Comparison of ENCODE assay signal across 8 mouse cellular contexts in genomic region chr17:27071630-27072029, GRCm38 (mm10). TPM values are rescaled to one million over a fixed set of nuclear protein-coding genes. Genes with fewer than 3 reads are reported as not detected.
DNase-seq lines count a peak whose midpoint lies in the region; ATAC-seq and TF ChIP-seq lines count a peak whose summit lies in the region.

No protein-coding gene starts in this region.

- H3K4me2 ChIP-seq in hindbrain, postnatal 0 days (ENCODE audit: low read depth, low read length), result no peak overlapping the region
- H3K4me2 ChIP-seq in hindbrain, embryonic 14.5 days (replicated peaks), result no peak overlapping the region

- peak; percentile 52 for DNase-seq in hindbrain, postnatal 0 days (ENCODE audit: low spot score)
- DNase-seq in hindbrain, embryonic 14.5 days (ENCODE audit: low spot score), result no peak
- DNase-seq in A20 (ENCODE audit: low read depth, low spot score) (peak; percentile 58), NIH3T3 (ENCODE audit: low read depth) (peak; percentile 29)
- peak; percentile 66 for DNase-seq in embryonic facial prominence, embryonic 10.5 days (ENCODE audit: low spot score)
- DNase-seq in thymus, postnatal 0 days (ENCODE audit: low spot score), result peak; percentile 61
- no peak for DNase-seq in heart, postnatal 25 days (ENCODE audit: low spot score)
- no peak for DNase-seq in frontal cortex, postnatal 36 days (ENCODE audit: low spot score in 2 of 2)

- H3K9ac ChIP-seq in hindbrain, postnatal 0 days (replicated peaks; ENCODE audit: low read length), result no peak overlapping the region
- no peak overlapping the region for H3K9ac ChIP-seq in hindbrain, embryonic 14.5 days

- peaks cover 7% of the 10 kb centered on the region; the same call in 1 of the 2 replicates for H3K4me1 ChIP-seq in hindbrain, postnatal 0 days (ENCODE audit: insufficient read depth, low read length)
- no peaks in the 10 kb centered on the region for H3K4me1 ChIP-seq in hindbrain, embryonic 14.5 days (replicated peaks; ENCODE audit: control insufficient read depth, insufficient read depth, low read length)
- peaks cover 33% of the 10 kb centered on the region for H3K4me1 ChIP-seq in embryonic facial prominence, embryonic 10.5 days

- ATAC-seq in hindbrain, postnatal 0 days, result 0 out of 2 replicates have a peak, but pooled peaks have one; percentile 33
- no peak for ATAC-seq in hindbrain, embryonic 14.5 days (ENCODE audit: low FRiP score)

- intact Hi-C loops in heart, postnatal 25 days (cut with DNase I), result no loop called here

- no peaks in the 10 kb centered on the region for H3K36me3 ChIP-seq in hindbrain, postnatal 0 days (ENCODE audit: insufficient read depth, low read length)
- H3K36me3 ChIP-seq in hindbrain, embryonic 14.5 days (replicated peaks; ENCODE audit: control insufficient read depth, insufficient read depth), result no peaks in the 10 kb centered on the region
- no peaks in the 10 kb centered on the region for H3K36me3 ChIP-seq in embryonic facial prominence, embryonic 10.5 days (replicated peaks)

- H3K27me3 ChIP-seq in hindbrain, postnatal 0 days (ENCODE audit: insufficient read depth, low read length), result no peaks in the 10 kb centered on the region
- H3K27me3 ChIP-seq in hindbrain, embryonic 14.5 days (ENCODE audit: control insufficient read depth, insufficient read depth, low read length), result no peaks in the 10 kb centered on the region
- no peaks in the 10 kb centered on the region for H3K27me3 ChIP-seq in embryonic facial prominence, embryonic 10.5 days (replicated peaks; ENCODE audit: low read depth, poor library complexity, severe bottlenecking)

- H3K27ac ChIP-seq in hindbrain, postnatal 0 days, result no peak overlapping the region
- H3K27ac ChIP-seq in hindbrain, embryonic 14.5 days, result no peak overlapping the region
- no peak overlapping the region for H3K27ac ChIP-seq in embryonic facial prominence, embryonic 10.5 days (replicated peaks)

- H3K9me3 ChIP-seq in hindbrain, postnatal 0 days (ENCODE audit: low read length), result no peaks in the 10 kb centered on the region
- H3K9me3 ChIP-seq in hindbrain, embryonic 14.5 days (ENCODE audit: control insufficient read depth, low read length), result no peaks in the 10 kb centered on the region
- H3K9me3 ChIP-seq in embryonic facial prominence, embryonic 10.5 days, result no peaks in the 10 kb centered on the region

- WGBS in hindbrain, postnatal 0 days, result 27% methylated on average over 6 of the region's 6 CpGs
- 44% methylated on average over 6 of the region's 6 CpGs for WGBS in hindbrain, embryonic 14.5 days
- 49% methylated on average over 6 of the region's 6 CpGs for WGBS in embryonic facial prominence, embryonic 10.5 days

- TF ChIP-seq CTCF in hindbrain, postnatal 0 days (IDR thresholded peaks at IDR 0.05; ENCODE audit: low read depth), result peak; percentile 71

- no peak overlapping the region for H3K4me3 ChIP-seq in hindbrain, postnatal 0 days (ENCODE audit: low read length)
- H3K4me3 ChIP-seq in hindbrain, embryonic 14.5 days (replicated peaks; ENCODE audit: low read length), result no peak overlapping the region
- H3K4me3 ChIP-seq in embryonic facial prominence, embryonic 10.5 days, result no peak overlapping the region

RNA-seq across cellular contexts. Expression of gene Itpr3, which starts 14.5 kb away (rescaled TPM):
- total RNA-seq in hindbrain, postnatal 0 days (2014; rRNA removed), result 2.3 and 4.0 TPM in 2 replicates
- 0.58 TPM in 2 replicates for polyA plus RNA-seq in hindbrain, postnatal 0 days (2015; fragmentation: Nextera tagmentation; extraction: Ambion mirVana)
- polyA plus RNA-seq in hindbrain, embryonic 14.5 days (2014; fragmentation: Nextera tagmentation; extraction: Ambion mirVana), result 1.2 and 1.8 TPM in 2 replicates
- 2.3 and 4.0 TPM in 2 replicates for polyA plus RNA-seq in embryonic facial prominence, embryonic 10.5 days (2016; fragmentation: Nextera tagmentation; extraction: Ambion mirVana)
- polyA plus RNA-seq in thymus, postnatal 0 days (2015; fragmentation: Nextera tagmentation; extraction: Ambion mirVana), result 4.5 and 4.9 TPM in 2 replicates
- total RNA-seq in heart, postnatal 25 days (2021), result 1 to 10 TPM; 4.6 to 6.8 TPM

RNA-seq across cellular contexts. Expression of gene Bak1, which starts 42.8 kb away (rescaled TPM):
- 62.9 and 70.8 TPM in 2 replicates for total RNA-seq in hindbrain, postnatal 0 days (2014; rRNA removed)
- polyA plus RNA-seq in hindbrain, postnatal 0 days (2015; fragmentation: Nextera tagmentation; extraction: Ambion mirVana), result 4.0 and 4.2 TPM in 2 replicates
- 5.9 and 6.9 TPM in 2 replicates for polyA plus RNA-seq in hindbrain, embryonic 14.5 days (2014; fragmentation: Nextera tagmentation; extraction: Ambion mirVana)
- 2.8 and 3.3 TPM in 2 replicates for polyA plus RNA-seq in embryonic facial prominence, embryonic 10.5 days (2016; fragmentation: Nextera tagmentation; extraction: Ambion mirVana)
- polyA plus RNA-seq in thymus, postnatal 0 days (2015; fragmentation: Nextera tagmentation; extraction: Ambion mirVana), result 5.8 and 6.9 TPM in 2 replicates
- total RNA-seq in heart, postnatal 25 days (2021), result 10 to 100 TPM; 18.2 to 24.2 TPM

Comparison
In these comparisons a context has a peak if more than half of its experiments do, and no peak if none do; other contexts are left out.
1. DNase-seq: peak in hindbrain, postnatal 0 days (single experiment), A20 (single experiment), NIH3T3 (single experiment), embryonic facial prominence, embryonic 10.5 days (single experiment) and thymus, postnatal 0 days (single experiment); none in hindbrain, embryonic 14.5 days (single experiment), heart, postnatal 25 days (single experiment) and frontal cortex, postnatal 36 days (0 of 2).